Mouse (Mus musculus) G1E (cell line): ENCODE results near the gene Stx8. TPM values are rescaled to one million over a fixed set of nuclear protein-coding genes. Genes with fewer than 3 reads are reported as not detected.

Experiments used
- ATAC-seq: 2 replicates; pipeline ENCODE4 v1.8.0; 2016; ENCODE audit warnings: mild to moderate bottlenecking; ENCODE audit not compliant: insufficient number of reproducible peaks, poor library complexity, low FRiP score, severe bottlenecking; ENCODE audit errors: extremely low read depth
- DNase-seq: peaks from one replicate; pipeline ENCODE4 v3.0.0; 2012; ENCODE audit warnings: low spot score
- H3K27me3 ChIP-seq: 2 replicates; pipeline ENCODE4 v1.6.1; 2012; ENCODE audit warnings: mild to moderate bottlenecking, low read length, inconsistent platforms; ENCODE audit not compliant: insufficient read depth
- H3K36me3 ChIP-seq: replicated peaks from 2 replicates; pipeline ENCODE3; 2012; ENCODE audit warnings: mild to moderate bottlenecking, inconsistent platforms
- H3K4me1 ChIP-seq: 2 replicates; pipeline ENCODE4 v1.6.1; 2012; ENCODE audit warnings: low read depth, low read length, inconsistent platforms, mixed read lengths; ENCODE audit not compliant: insufficient read depth
- H3K4me3 ChIP-seq: 2 replicates; pipeline ENCODE4 v1.5.1; 2012; ENCODE audit warnings: low read depth, mild to moderate bottlenecking, inconsistent platforms, low read length, moderate library complexity, mixed read lengths
- H3K9me3 ChIP-seq: replicated peaks from 2 replicates; pipeline ENCODE4 v1.6.1; 2012; ENCODE audit warnings: inconsistent platforms
- CTCF ChIP-seq: IDR thresholded peaks from 2 replicates; pipeline ENCODE4 v1.5.1; 2012; ENCODE audit warnings: low read depth, low read length, inconsistent platforms, mixed read lengths
- GATA1 ChIP-seq: IDR thresholded peaks from 2 replicates; pipeline ENCODE4 v1.6.1; 2012; ENCODE audit warnings: borderline replicate concordance, low read length, inconsistent platforms, mixed read lengths
- GATA2 ChIP-seq: IDR thresholded peaks from 2 replicates; pipeline ENCODE4 v1.6.1; 2012; ENCODE audit warnings: low read depth, low read length, inconsistent platforms, borderline replicate concordance
- POLR2AphosphoS5 ChIP-seq: IDR thresholded peaks from 2 replicates; pipeline ENCODE4 v1.6.1; 2012; ENCODE audit warnings: low read depth, low read length, inconsistent platforms; ENCODE audit not compliant: insufficient replicate concordance
- TAL1 ChIP-seq: conservative IDR thresholded peaks from 2 replicates; pipeline ENCODE4 v1.6.1; 2012; ENCODE audit warnings: low read depth, low read length, inconsistent platforms, mixed read lengths
- polyA plus RNA-seq: library from polyadenylated mRNA; stranded (reverse); fragments of >175 nt; gene quantifications from 2 replicates; pipeline ENCODE4 v1.2.3, GENCODE M21; 2012
- total RNA-seq, 2 experiments: library from RNA; stranded (forward) in 1 of 2; stranded (reverse) in 1 of 2; fragments of 200-1000 nt in 1 of 2; fragments of >200 nt in 1 of 2; fragmentation: Nextera tagmentation in 1 of 2; gene quantifications; 2 replicates each; pipeline ENCODE4 v1.2.3; 2014 to 2017

The Stx8 gene
- total and polyA plus RNA-seq, 3 experiments: 1.6 to 62.2 (median 40.1) TPM

DNA sequence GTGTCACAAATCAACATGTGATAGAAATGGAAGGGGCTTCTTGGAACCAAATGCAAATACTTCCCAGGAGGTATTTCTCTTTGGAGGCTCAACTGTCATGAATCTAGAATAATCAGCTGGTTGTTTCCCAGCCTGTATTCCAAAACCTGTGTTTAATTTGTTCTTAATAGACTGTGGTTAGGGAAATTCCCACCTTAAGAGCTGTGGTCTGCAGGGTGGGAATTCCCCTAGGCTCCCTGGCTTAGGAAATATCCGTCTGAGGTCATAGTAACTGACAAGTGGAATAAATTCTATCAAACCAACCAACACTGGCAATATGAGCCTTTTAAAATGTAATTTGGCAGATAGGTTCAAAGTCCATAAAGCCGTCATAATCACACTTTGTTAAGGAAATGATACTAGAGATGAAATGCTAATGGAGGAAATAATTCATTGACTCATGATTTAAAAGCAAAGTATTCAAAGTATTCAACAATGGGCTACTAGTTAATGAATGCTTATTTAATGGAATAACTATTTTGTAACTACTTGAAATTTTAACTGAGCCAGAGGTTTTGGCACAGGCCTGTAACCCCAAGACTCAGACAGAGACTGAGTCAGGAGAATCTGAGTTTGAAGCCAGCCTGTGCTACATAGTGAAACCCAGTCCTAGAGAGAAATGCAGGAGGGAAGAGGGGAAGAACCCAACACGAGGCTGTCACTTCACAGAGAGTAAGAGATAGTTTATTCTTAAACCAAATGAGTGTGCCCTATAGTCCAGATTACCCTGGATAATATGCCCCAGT lies 126.2 kb downstream of the Stx8 start:
- ATAC-seq (no peak), DNase-seq (no peak)
- no peaks in the 10 kb centered on the region for H3K27me3 ChIP-seq
- no peaks in the 10 kb centered on the region for H3K4me1 ChIP-seq
- TF ChIP-seq POLR2AphosphoS5 (no peak), CTCF (no peak), GATA2 (no peak), GATA1 (no peak), TAL1 (no peak)
- H3K36me3 ChIP-seq: peaks cover 8% of the 10 kb centered on the region
- H3K9me3 ChIP-seq: no peaks in the 10 kb centered on the region
- H3K4me3 ChIP-seq: no peak overlapping the region

DNA sequence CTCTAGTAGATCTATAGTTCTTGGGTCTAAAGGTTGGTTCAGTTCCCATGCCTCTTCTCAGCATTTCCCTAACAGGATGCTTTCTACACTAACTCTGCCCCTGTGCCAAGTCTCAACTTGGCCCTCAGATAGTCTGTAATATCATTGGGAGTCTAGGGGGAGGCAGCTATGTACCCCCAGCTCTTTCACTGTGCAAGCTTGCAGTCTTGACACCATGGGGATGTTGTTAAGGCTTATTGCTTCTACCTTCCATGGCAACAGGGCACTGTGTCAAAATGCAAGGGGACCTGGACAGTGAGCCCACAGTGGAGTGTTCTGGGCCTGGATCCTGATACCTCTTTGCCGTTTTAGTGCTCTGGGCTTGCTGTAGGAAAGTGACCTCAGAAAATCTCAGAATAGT lies 135.6 kb downstream of the Stx8 start:
- no peaks in the 10 kb centered on the region for H3K36me3 ChIP-seq
- H3K27me3 ChIP-seq: no peaks in the 10 kb centered on the region
- no peak overlapping the region for H3K4me3 ChIP-seq
- no peak for ATAC-seq
- no peak for DNase-seq
- TF ChIP-seq TAL1: no peak
- TF ChIP-seq GATA1: no peak
- TF ChIP-seq POLR2AphosphoS5: no peak
- TF ChIP-seq CTCF: no peak
- no peak for TF ChIP-seq GATA2
- no peaks in the 10 kb centered on the region for H3K9me3 ChIP-seq
- no peaks in the 10 kb centered on the region for H3K4me1 ChIP-seq

DNA sequence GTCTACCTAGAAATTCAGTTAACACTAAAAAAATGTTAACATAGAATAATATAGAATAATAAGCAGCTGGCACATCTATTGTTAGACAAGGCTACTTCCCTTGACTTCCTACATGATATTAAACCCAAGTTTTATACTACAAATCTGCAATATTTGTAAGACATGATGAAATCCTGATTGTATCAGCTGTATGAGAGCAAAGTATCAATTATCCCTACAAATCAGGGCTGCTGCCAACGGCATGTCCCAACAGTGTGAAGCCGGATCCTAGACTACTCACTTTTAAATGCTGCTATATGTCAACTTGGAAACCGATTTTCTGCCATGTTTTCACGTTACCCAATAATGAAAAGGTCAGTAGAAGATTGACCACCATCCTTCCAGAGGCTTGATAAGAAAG lies 137.5 kb downstream of the Stx8 start:
- DNase-seq: no peak
- Histone ChIP-seq H3K9me3 (no peaks in the 10 kb centered on the region), H3K4me1 (no peaks in the 10 kb centered on the region), H3K27me3 (no peaks in the 10 kb centered on the region), H3K36me3 (no peaks in the 10 kb centered on the region), H3K4me3 (no peak overlapping the region)
- TF ChIP-seq GATA2 (no peak), CTCF (no peak), TAL1 (no peak), POLR2AphosphoS5 (no peak), GATA1 (no peak)
- ATAC-seq: no peak

DNA sequence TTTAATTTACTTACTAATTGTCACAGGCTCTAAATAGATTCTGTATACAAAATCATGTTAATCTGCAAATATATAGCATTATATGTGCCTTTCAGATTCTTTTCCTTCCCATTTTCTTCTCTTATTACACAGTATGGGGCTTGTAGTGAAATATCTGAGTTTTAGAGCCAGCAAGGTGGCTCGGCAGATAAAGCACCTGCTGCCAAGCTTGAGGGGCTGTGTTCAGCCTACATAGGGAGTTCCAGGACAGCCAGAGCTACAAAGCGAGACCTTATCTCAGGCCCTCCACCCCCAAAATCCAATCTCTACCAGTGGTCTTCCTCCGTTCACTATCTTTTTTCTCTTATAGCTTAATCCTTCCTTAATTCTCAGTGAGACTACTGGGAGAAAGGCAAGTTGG lies 140.1 kb downstream of the Stx8 start:
- Histone ChIP-seq H3K27me3 (no peaks in the 10 kb centered on the region), H3K36me3 (peaks cover 5% of the 10 kb centered on the region), H3K4me3 (no peak overlapping the region), H3K4me1 (no peaks in the 10 kb centered on the region), H3K9me3 (no peaks in the 10 kb centered on the region)
- TF ChIP-seq GATA1: no peak
- TF ChIP-seq TAL1: no peak
- no peak for TF ChIP-seq GATA2
- TF ChIP-seq POLR2AphosphoS5: no peak
- TF ChIP-seq CTCF: no peak
- DNase-seq (no peak), ATAC-seq (no peak)

DNA sequence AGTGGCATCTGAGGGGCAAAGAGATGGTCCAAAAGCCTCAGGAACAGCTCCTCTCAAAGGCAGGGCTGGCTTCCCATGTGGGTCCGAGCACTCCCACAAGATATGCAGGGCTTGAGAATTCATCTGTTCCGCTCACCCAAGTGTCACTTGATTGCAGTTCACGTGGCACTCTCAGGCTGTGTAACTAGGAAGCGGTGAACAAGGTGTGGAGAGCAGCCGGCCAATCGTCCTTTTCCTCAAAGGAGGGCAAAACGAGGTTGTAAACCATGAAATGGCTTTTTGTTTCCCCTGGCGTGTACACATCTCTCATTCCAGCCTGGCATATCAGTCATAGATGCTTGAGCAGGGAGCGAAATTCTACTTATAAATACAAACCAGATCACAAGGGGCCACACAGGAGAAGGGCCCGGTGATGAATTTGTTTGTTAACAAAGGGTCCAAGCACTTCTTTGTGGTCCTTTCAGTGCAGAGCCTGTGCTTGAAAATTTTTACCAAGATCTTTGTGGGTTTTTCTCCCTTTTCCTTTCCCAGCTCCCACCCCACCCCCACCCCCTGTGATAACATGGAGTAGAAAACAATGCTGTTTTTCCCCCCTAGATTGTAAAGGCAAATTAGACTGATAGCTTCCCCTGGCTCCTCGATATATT lies 147.6 kb downstream of the Stx8 start:
- Histone ChIP-seq H3K27me3 (no peaks in the 10 kb centered on the region; the same call in 1 of the 2 replicates), H3K4me3 (no peak overlapping the region), H3K36me3 (peaks cover 25% of the 10 kb centered on the region), H3K4me1 (no peaks in the 10 kb centered on the region), H3K9me3 (no peaks in the 10 kb centered on the region)
- TF ChIP-seq GATA1 (no peak), POLR2AphosphoS5 (no peak), CTCF (no peak), TAL1 (no peak), GATA2 (no peak)
- no peak for DNase-seq
- no peak for ATAC-seq

DNA sequence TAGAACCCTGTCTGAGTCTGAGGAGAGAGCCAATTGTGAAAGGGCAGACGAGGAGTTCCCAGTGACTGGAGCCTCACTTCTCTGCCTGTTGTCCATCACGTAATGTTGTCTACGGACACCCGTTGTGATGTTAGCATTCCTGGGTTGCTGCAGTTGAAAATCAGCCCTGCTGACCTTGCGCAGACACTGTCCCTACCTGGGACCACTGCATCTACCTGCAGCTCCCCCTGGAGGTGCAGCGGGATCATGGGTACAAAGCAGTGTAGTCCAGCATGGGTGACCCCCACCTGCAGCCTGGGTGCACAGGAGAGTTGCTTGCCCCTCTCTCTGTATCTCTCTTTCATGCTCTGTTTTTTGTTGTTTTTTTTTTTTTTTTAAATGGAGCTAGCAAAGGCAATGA lies 148.2 kb downstream of the Stx8 start:
- no peak for TF ChIP-seq TAL1
- Histone ChIP-seq H3K36me3 (peaks cover 25% of the 10 kb centered on the region), H3K4me3 (no peak overlapping the region), H3K27me3 (no peaks in the 10 kb centered on the region; the same call in 1 of the 2 replicates), H3K4me1 (no peaks in the 10 kb centered on the region; the same call in 1 of the 2 replicates), H3K9me3 (no peaks in the 10 kb centered on the region)
- ATAC-seq (no peak), DNase-seq (no peak)
